Mouse (Mus musculus) liver, embryonic 16.5 days (tissue): ENCODE measurements around the gene Slc31a2. TPM values are rescaled to one million over a fixed set of nuclear protein-coding genes. Genes with fewer than 3 reads are reported as not detected.
"Not testable (repeated sequence)": the region's sequence is repeated elsewhere in the genome, so short reads cannot be mapped to it uniquely, and the experiment has no call there.

Experiments
- ATAC-seq: fragments of 200-750 bp; cut with Nextera tagmentation; 2 replicates; pipeline ENCODE4 v1.8.0; 2017; ENCODE audit warnings: low read depth, mild to moderate bottlenecking, moderate number of reproducible peaks, moderate library complexity
- H3K27ac ChIP-seq: fragments of 300-500 bp; sonication (generic); 2 replicates; pipeline ENCODE4 v1.5.1; 2014; ENCODE audit warnings: mild to moderate bottlenecking, low read length
- H3K27me3 ChIP-seq: fragments of 300-500 bp; sonication (generic); 2 replicates; pipeline ENCODE4 v1.6.1; 2014; ENCODE audit warnings: low read depth, low read length, mixed read lengths; ENCODE audit not compliant: control insufficient read depth, insufficient read depth
- H3K36me3 ChIP-seq: fragments of 300-500 bp; sonication (generic); 2 replicates; pipeline ENCODE4 v1.6.1; 2014; ENCODE audit warnings: mild to moderate bottlenecking; ENCODE audit not compliant: control insufficient read depth, insufficient read depth
- H3K4me1 ChIP-seq: fragments of 300-500 bp; sonication (generic); 2 replicates; pipeline ENCODE4 v1.6.1; 2014; ENCODE audit warnings: low read depth, low read length, mixed read lengths; ENCODE audit not compliant: control insufficient read depth
- H3K4me2 ChIP-seq: fragments of 300-500 bp; sonication (generic); 2 replicates; pipeline ENCODE4 v1.6.1; 2014; ENCODE audit warnings: low read depth, low read length, mixed read lengths
- H3K4me3 ChIP-seq: fragments of 300-500 bp; sonication (generic); 2 replicates; pipeline ENCODE4 v1.5.1; 2014; ENCODE audit warnings: low read depth, mild to moderate bottlenecking, low read length
- H3K9ac ChIP-seq: fragments of 300-500 bp; sonication (generic); 2 replicates; pipeline ENCODE4 v1.6.1; 2014; ENCODE audit warnings: low read depth, low read length
- H3K9me3 ChIP-seq: fragments of 300-500 bp; sonication (generic); replicated peaks from 2 replicates; pipeline ENCODE4 v1.6.1; 2016; ENCODE audit warnings: low read length; ENCODE audit not compliant: control insufficient read depth
- WGBS: fragments of 180-500 bp; shearing (Covaris S2); extraction: QIAGEN DNeasy Blood & Tissue Kit; methylation state at CpG from one replicate; pipeline ENCODE4 v1.1.7; 2014; ENCODE audit not compliant: insufficient replicate concordance; 5-methylcytosine and 5-hydroxymethylcytosine counted together
- polyA plus RNA-seq: library from polyadenylated mRNA; unstranded; fragments of >200 nt; fragmentation: Nextera tagmentation; extraction: Ambion mirVana; gene quantifications from 2 replicates; pipeline ENCODE4 v1.2.1, GENCODE M21; 2015

Slc31a2 gene
- polyA plus RNA-seq, 1 experiment from 2014 or later: 10.7 TPM

GRCm38 (mm10) chr4:62251776-62252175 is 10.6 kb upstream of the Slc31a2 start:
- no peak for ATAC-seq
- WGBS: 60% methylated on average over 4 of the region's 4 CpGs
- no peaks in the 10 kb centered on the region for H3K27me3 ChIP-seq

GRCm38 (mm10) chr4:62254551-62254950 is 7.8 kb upstream of the Slc31a2 start:
- no peaks in the 10 kb centered on the region for H3K36me3 ChIP-seq
- H3K9ac ChIP-seq: no peak overlapping the region
- H3K4me1 ChIP-seq: no peaks in the 10 kb centered on the region
- H3K9me3 ChIP-seq: no peaks in the 10 kb centered on the region
- ATAC-seq: no peak
- 46% methylated on average over 8 of the region's 8 CpGs for WGBS
- H3K27me3 ChIP-seq: no peaks in the 10 kb centered on the region
- H3K4me3 ChIP-seq: no peak overlapping the region
- H3K27ac ChIP-seq: no peak overlapping the region
- no peak overlapping the region for H3K4me2 ChIP-seq

More at GRCm38 (mm10) chr4:62251776-62252175, 10.6 kb upstream of the Slc31a2 start:
- no peak overlapping the region for H3K9ac ChIP-seq
- no peaks in the 10 kb centered on the region for H3K9me3 ChIP-seq
- no peak overlapping the region for H3K27ac ChIP-seq
- H3K4me1 ChIP-seq: no peaks in the 10 kb centered on the region
- no peaks in the 10 kb centered on the region for H3K36me3 ChIP-seq
- H3K4me3 ChIP-seq: no peak overlapping the region
- no peak overlapping the region for H3K4me2 ChIP-seq

GRCm38 (mm10) chr4:62256931-62257330 is 5.4 kb upstream of the Slc31a2 start:
- H3K27me3 ChIP-seq: no peaks in the 10 kb centered on the region
- no peak overlapping the region for H3K9ac ChIP-seq
- no peak for ATAC-seq
- 17% methylated on average over 8 of the region's 8 CpGs for WGBS
- no peak overlapping the region for H3K4me3 ChIP-seq
- no peak overlapping the region for H3K27ac ChIP-seq
- H3K4me1 ChIP-seq: no peaks in the 10 kb centered on the region
- no peaks in the 10 kb centered on the region for H3K9me3 ChIP-seq
- no peaks in the 10 kb centered on the region for H3K36me3 ChIP-seq
- no peak overlapping the region for H3K4me2 ChIP-seq

GRCm38 (mm10) chr4:62263133-62263844 is 927 bp downstream of the Slc31a2 start:
- Histone ChIP-seq H3K27ac (no peak overlapping the region), H3K4me1 (no peaks in the 10 kb centered on the region), H3K9me3 (no peaks in the 10 kb centered on the region), H3K4me3 (no peak overlapping the region), H3K9ac (no peak overlapping the region), H3K36me3 (no peaks in the 10 kb centered on the region), H3K4me2 (no peak overlapping the region), H3K27me3 (no peaks in the 10 kb centered on the region)
- ATAC-seq: no peak
- 29% methylated on average over 7 of the region's 7 CpGs for WGBS

GRCm38 (mm10) chr4:62265154-62265836 is 2.9 kb downstream of the Slc31a2 start:
- no peaks in the 10 kb centered on the region for H3K4me1 ChIP-seq
- H3K9ac ChIP-seq: no peak overlapping the region
- H3K4me2 ChIP-seq: 0 out of 2 replicates have a peak overlapping the region, but pooled peaks have one; percentile 24
- ATAC-seq: peak; percentile 72
- no peaks in the 10 kb centered on the region for H3K9me3 ChIP-seq
- H3K27ac ChIP-seq: no peak overlapping the region
- WGBS: 41% methylated on average over 10 of the region's 10 CpGs
- H3K4me3 ChIP-seq: no peak overlapping the region
- H3K36me3 ChIP-seq: no peaks in the 10 kb centered on the region
- H3K27me3 ChIP-seq: no peaks in the 10 kb centered on the region

- H3K9ac ChIP-seq, H3K4me3 ChIP-seq, H3K4me1 ChIP-seq, H3K36me3 ChIP-seq, H3K27me3 ChIP-seq, ATAC-seq, H3K4me2 ChIP-seq, H3K9me3 ChIP-seq, H3K27ac ChIP-seq: not testable (repeated sequence)
- 39% methylated on average over 7 of the region's 7 CpGs for WGBS
These were observed 3.7 kb downstream of the Slc31a2 start for GRCm38 (mm10) chr4:62266016-62266415.

GRCm38 (mm10) chr4:62267101-62267500 is 4.7 kb downstream of the Slc31a2 start:
- no peak overlapping the region for H3K4me3 ChIP-seq
- no peak overlapping the region for H3K9ac ChIP-seq
- 53% methylated on average over 10 of the region's 10 CpGs for WGBS
- no peaks in the 10 kb centered on the region for H3K4me1 ChIP-seq
- H3K27ac ChIP-seq: no peak overlapping the region
- no peaks in the 10 kb centered on the region for H3K36me3 ChIP-seq
- H3K9me3 ChIP-seq: no peaks in the 10 kb centered on the region
- no peak for ATAC-seq
- no peak overlapping the region for H3K4me2 ChIP-seq
- H3K27me3 ChIP-seq: no peaks in the 10 kb centered on the region

- Histone ChIP-seq H3K27ac (no peak overlapping the region), H3K9me3 (no peaks in the 10 kb centered on the region), H3K4me1 (no peaks in the 10 kb centered on the region), H3K4me2 (no peak overlapping the region), H3K36me3 (no peaks in the 10 kb centered on the region), H3K4me3 (no peak overlapping the region), H3K27me3 (no peaks in the 10 kb centered on the region), H3K9ac (no peak overlapping the region)
- ATAC-seq: no peak
- 72% methylated on average over 10 of the region's 10 CpGs for WGBS
These were observed 10.3 kb downstream of the Slc31a2 start for GRCm38 (mm10) chr4:62272696-62273095.

- H3K27me3 ChIP-seq: no peaks in the 10 kb centered on the region
- no peak for ATAC-seq
- H3K9ac ChIP-seq: no peak overlapping the region
- no peaks in the 10 kb centered on the region for H3K4me1 ChIP-seq
- 78% methylated on average over 10 of the region's 10 CpGs for WGBS
- H3K4me3 ChIP-seq: no peak overlapping the region
- no peaks in the 10 kb centered on the region for H3K9me3 ChIP-seq
- no peak overlapping the region for H3K4me2 ChIP-seq
- H3K27ac ChIP-seq: no peak overlapping the region
- no peaks in the 10 kb centered on the region for H3K36me3 ChIP-seq
These were observed 11.6 kb downstream of the Slc31a2 start for GRCm38 (mm10) chr4:62273916-62274315.
